Mouse (Mus musculus) sigmoid colon, adult 10 weeks (tissue): ENCODE results near the gene Lce3e. TPM values are rescaled to one million over a fixed set of nuclear protein-coding genes. Genes with fewer than 3 reads are reported as not detected.

Experiments
- polyA plus RNA-seq: library from polyadenylated mRNA; stranded (reverse); fragments of 350-450 nt; fragmentation: Illumina TruSeq; extraction: RNeasy Lipid Tissue Mini Kit (QIAGEN cat#74804); gene quantifications from one replicate; pipeline ENCODE4 v1.2.3, GENCODE M21; 2014; ENCODE audit warnings: low read depth, low replicate concordance

The Lce3e gene
- not detected for polyA plus RNA-seq

DNA sequence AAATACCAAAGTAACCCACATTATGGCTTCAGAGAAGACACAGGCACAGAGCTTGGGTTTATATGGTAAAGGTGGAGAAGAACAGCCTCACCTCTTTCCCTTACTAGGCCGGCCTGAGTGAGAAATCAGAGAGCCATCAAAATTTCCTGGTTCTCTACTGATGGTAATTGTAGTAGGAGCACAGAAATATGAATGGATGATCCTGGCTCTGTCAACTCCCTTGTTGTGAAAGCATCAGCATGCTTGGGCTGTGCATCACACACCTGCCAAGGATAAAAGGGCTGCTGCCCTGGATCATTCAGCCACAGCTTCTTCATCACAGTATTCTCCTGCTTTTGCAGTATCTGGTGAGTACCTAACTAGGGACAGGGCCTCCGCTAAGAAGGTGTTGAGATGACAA is at the start of gene Lce3e:
Lce3e (plus strand) TSS at position 301 of the 400 bp plus-strand sequence.

GRCm38 (mm10) chr3:92926130-92926529 is 40.7 kb upstream of the Lce3e start, which contains the start of gene Lce3a:
Lce3a (minus strand) TSS chr3:92926230.

DNA sequence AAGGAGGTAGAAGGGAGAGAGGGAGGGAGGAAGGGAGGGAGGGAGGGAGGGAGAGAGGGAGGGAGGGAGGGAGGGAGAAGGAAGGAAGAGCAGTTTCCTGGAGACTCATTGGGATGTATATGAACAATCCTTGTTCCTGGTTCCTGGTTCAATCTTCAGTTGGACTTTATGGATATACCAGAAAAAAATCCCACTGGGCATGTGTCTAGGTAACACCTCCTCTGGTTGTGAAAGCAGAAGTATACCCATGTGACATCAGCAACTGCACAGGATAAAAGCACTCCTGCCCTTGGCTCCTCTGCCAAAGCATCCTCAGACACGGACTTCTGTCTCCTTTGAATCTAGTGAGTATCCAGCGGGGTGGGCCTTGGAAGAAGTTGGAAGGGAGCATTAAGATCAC is 34.2 kb upstream of the Lce3e start, which contains the start of gene Lce3b:
Lce3b (plus strand) TSS at position 301 of the 400 bp plus-strand sequence.

GRCm38 (mm10) chr3:92944186-92944585 is 22.7 kb upstream of the Lce3e start, which contains the start of gene Lce3c:
Lce3c (plus strand) TSS chr3:92944486.

DNA sequence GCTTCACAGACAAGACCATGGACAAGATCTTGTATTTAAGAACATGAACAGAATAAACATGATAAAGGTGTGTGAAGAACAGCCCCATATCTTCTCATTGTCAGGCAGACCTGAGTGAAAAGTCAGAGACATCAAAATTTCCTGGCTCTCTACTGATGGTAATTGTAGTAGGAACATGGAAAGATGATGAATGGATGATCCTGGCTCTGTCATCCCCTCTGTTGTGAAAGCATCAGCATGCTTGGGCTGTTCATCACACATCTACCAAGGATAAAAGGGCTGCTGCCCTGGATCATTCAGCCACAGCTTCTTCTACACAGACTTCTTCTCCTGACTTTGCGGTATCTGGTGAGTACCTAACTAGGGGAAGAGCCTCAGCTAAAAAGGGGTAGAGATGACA is 9.8 kb upstream of the Lce3e start, which contains the start of gene Lce3d:
Lce3d (plus strand) TSS at position 301 of the 400 bp plus-strand sequence.

DNA sequence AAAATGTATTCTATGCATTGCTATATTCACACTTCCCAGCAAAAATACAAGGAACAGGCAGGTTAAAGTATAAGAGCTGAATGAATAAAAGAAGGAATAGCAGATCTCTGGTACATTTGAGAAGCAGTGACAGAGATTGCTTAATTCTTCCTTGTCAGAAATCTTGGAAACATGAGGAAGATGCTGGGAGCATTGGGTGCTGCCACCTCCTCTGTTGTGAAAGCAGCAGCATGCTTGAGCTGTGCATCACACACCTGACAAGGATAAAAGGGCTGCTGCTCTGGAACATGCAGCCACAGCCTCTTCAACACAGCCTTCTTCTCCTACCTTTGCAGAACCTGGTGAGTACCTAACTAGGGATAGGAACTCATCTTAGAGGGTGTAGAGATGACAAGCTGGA is 25.1 kb downstream of the Lce3e start, which contains the start of gene Lce3f:
Lce3f (plus strand) TSS at position 301 of the 400 bp plus-strand sequence.

DNA sequence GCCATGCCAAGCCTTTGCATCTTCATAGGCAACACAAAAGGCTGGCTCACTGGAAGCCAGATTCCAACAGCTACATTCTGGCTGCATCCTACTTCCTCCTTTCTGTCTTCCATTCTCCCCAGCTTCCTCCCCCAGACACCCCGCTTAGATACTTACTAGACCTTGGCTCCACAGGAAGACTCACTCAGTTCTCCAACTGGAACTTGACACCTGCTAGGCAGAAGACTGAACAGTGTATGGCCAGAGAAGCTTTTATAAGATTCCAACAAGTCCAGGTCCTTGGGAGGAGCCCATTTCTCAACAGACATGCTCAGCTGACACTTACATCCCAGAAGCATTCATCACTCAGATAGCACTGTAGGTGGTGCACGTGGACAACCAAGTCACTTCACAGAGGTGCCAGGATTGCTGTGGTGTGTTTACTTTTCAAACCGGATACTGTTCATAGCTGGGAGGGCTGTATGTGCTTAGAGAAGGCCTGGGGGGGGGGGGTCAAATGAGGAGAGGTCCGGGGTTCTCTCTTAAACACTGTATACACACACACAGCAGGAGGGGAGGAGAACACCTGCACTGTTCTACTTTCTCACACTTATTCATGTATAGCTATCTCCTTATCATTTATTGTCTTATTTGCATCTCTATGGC is 48.7 kb downstream of the Lce3e start, which contains the start of gene Crct1:
Crct1 (minus strand) TSS at position 228 of the 645 bp plus-strand sequence.

Other genes starting within 250 kb of the Lce3e start
- not detected for gene Lce1f, start 246.7 kb upstream of the Lce3e start, polyA plus RNA-seq
- gene Gm38119, start 228.0 kb upstream of the Lce3e start, polyA plus RNA-seq: not detected
- gene Lce1g, start 214.7 kb upstream of the Lce3e start, polyA plus RNA-seq: not detected
- gene Lce1h, start 202.0 kb upstream of the Lce3e start, polyA plus RNA-seq: not detected
- gene Lce1i, start 188.2 kb upstream of the Lce3e start, polyA plus RNA-seq: not detected
- gene Lce1j, start 176.5 kb upstream of the Lce3e start, polyA plus RNA-seq: not detected
- gene Lce1k, start 159.2 kb upstream of the Lce3e start, polyA plus RNA-seq: not detected
- gene Kprp, start 139.8 kb upstream of the Lce3e start, polyA plus RNA-seq: not detected
- gene Lce1l, start 115.8 kb upstream of the Lce3e start, polyA plus RNA-seq: not detected
- not detected for gene 2310050C09Rik, start 96.8 kb upstream of the Lce3e start, polyA plus RNA-seq
- not detected for gene Lce3a, start 40.8 kb upstream of the Lce3e start, polyA plus RNA-seq
- gene Lce3b, start 34.1 kb upstream of the Lce3e start, polyA plus RNA-seq: not detected
- gene Lce3c, start 22.6 kb upstream of the Lce3e start, polyA plus RNA-seq: not detected
- gene Lce3d, start 9.7 kb upstream of the Lce3e start, polyA plus RNA-seq: not detected
- gene Lce3f, start 25.2 kb downstream of the Lce3e start, polyA plus RNA-seq: not detected
- not detected for gene Crct1, start 48.6 kb downstream of the Lce3e start, polyA plus RNA-seq
- gene Lce1m, start 52.0 kb downstream of the Lce3e start, polyA plus RNA-seq: not detected
- gene Gm4858, start 101.8 kb downstream of the Lce3e start, polyA plus RNA-seq: not detected
- gene Crnn, start 177.7 kb downstream of the Lce3e start, polyA plus RNA-seq: not detected
- not detected for gene Flg2, start 230.2 kb downstream of the Lce3e start, polyA plus RNA-seq